Mouse (Mus musculus): ENCODE measurements around the gene Iqce. TPM values are rescaled to one million over a fixed set of nuclear protein-coding genes. Genes with fewer than 3 reads are reported as not detected.

The Iqce gene
- polyA plus RNA-seq, 1 experiment: 8.5 TPM

DNA sequence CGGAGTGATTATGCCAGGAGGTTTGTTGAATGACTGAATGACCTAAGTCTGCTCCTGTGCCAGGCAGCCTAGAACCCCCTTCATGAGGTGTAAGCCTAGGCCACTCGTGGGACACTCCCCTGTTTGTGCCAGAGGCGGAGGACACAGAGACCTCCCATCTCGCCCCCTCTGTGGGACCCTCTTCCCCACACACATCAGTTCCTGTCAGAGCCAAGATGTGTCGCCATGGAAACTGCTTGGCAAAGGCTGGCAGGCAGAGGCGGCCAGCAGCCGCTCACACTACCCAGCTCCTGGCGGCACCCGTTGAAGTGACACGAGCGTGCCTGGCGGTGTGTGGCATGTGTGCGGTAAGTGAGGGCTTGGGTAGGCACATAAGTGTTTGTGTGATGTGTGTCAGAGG lies 21.6 kb upstream of the Iqce start, which contains the start of gene Amz1:
Amz1 (plus strand) TSS at position 306 of the 400 bp plus-strand sequence.
- TF ChIP-seq GATA1 (IDR thresholded peaks at IDR 0.05; ENCODE audit: low read length): no peak

GRCm38 (mm10) chr5:140722121-140722520 lies 19.9 kb upstream of the Iqce start:
- TF ChIP-seq GATA1 (IDR thresholded peaks at IDR 0.05; ENCODE audit: low read length): no peak

- TF ChIP-seq GATA1 (IDR thresholded peaks at IDR 0.05; ENCODE audit: low read length): no peak
Measured at GRCm38 (mm10) chr5:140720773-140721172, 18.6 kb upstream of the Iqce start.

DNA sequence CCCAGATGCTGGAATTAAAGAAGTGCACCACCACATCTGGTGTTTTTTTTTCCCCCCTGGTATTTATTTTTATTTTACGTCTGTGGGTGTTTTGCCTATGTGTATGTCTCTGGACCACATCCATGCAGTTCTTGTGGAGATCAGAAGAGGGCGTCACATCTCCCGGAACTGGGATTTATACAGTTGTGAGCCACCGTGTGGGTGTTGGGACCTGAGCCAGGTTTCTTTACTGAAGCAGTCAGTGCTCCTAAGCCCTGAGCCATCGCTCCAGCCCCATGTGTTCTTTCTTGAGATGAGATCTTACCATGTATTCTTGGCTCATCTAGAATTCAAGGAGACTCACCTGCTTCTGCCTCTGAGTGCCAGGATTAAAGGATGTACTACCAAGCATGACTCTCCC lies 8.9 kb upstream of the Iqce start:
- TF ChIP-seq GATA1 (IDR thresholded peaks at IDR 0.05; ENCODE audit: low read length): no peak

DNA sequence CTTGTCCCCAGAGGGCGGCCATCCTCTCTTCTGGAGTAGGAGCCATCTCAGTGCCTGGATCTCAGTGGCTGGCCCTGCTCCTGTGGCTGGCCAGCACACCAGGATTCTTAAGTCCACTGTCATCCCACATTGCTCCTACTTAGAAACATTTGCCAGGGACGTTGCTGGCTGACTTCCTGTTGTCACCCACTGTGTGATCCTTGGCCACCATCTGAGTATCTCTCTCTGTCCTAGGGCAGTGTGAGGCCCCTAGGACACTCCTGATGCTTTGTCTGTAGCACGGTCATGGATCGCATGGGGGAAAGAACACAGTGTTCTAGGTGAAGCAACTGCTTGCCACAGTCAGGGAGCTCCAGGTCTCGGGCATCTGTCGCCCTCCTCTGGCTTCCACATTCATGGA lies 8.1 kb upstream of the Iqce start:
- TF ChIP-seq GATA1 (IDR thresholded peaks at IDR 0.05; ENCODE audit: low read length): no peak

DNA sequence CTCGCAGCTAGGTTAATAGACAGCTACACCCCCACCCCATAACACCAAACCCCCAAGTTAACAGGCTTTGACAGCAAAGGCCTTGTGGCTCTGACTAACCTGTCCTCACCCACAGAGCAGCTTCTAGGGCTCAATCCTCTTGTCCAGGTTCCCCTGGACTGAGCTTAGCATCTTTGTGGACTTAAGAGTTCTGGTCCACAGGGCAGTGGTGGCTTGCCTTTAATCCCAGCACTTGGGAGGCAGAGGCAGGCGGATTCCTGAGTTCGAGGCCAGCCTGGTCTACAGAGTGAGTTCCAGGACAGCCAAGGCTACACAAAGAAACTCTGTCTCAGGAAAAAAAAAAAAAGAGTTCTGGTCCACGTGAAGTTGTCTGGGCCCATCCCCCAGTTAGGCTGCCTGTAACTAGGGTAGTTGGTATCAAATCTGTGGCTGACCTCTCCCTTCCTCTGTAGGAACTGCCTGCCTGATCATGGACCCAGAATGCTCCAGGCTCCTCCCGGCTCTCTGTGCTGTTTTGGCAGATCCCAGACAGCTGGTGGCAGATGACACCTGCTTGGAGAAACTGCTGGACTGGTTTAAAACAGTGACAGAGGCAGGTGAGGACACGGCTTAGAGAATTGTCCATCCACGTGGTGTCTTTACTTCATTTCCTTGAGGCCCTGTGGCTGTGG lies 3.5 kb upstream of the Iqce start:
- TF ChIP-seq GATA1 (IDR thresholded peaks at IDR 0.05; ENCODE audit: low read length): no peak

- TF ChIP-seq GATA1 (IDR thresholded peaks at IDR 0.05; ENCODE audit: low read length): no peak
Measured at GRCm38 (mm10) chr5:140704378-140705251, 2.4 kb upstream of the Iqce start, which contains the start of gene Brat1. TSS of gene Brat1 (plus strand) at chr5:140705011.

- no peak for TF ChIP-seq GATA1 (IDR thresholded peaks at IDR 0.05; ENCODE audit: low read length)
Measured at GRCm38 (mm10) chr5:140703480-140704377, 1.6 kb upstream of the Iqce start.

DNA sequence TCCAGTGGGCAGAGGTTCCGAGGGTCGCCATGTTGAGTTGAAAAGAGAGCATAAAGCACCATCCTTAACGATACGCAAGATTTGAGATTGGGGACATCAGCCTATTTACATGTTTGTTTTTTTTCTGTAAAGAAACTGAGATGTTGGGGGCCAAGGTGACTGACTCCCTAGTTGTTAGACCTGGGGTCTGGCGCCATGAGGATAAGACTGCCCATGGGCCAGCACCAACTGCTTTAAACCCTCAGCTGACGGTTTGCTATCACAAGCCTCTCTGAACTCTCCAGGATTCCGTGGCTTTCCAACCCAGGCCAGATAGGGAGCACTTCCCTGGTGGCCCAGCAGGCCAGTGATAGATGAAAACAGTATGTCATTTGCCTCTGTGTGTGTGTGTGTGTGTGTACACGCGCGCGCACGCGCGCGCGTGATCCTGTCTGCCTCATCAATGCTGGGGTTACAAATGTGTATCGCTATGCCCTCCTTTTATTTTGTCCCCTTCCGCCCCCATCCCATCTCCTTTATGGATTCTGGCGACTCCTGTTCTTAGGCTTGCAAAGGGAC lies 519 bp upstream of the Iqce start:
- no peak for TF ChIP-seq GATA1 (IDR thresholded peaks at IDR 0.05; ENCODE audit: low read length)

DNA sequence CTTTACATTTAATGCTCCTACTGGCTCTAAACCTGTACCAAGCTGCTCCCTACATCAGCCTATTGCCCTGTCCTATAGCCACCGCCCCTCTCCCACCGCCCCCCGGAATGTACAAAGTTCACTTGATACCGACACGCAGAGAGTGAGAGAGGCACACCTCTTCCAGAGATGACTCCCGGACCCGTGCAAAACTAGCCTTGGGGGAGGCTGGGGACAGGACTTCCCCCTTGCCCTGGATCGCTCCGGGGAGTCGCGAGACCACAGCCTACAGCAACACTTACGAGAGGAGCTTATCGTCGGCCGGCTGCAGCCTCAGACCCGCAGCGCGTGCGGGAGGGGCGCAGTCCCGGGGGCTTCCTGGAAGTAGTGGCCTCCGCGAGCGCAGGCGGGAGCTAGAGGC lies 517 bp downstream of the Iqce start:
- TF ChIP-seq GATA1 (IDR thresholded peaks at IDR 0.05; ENCODE audit: low read length): no peak

DNA sequence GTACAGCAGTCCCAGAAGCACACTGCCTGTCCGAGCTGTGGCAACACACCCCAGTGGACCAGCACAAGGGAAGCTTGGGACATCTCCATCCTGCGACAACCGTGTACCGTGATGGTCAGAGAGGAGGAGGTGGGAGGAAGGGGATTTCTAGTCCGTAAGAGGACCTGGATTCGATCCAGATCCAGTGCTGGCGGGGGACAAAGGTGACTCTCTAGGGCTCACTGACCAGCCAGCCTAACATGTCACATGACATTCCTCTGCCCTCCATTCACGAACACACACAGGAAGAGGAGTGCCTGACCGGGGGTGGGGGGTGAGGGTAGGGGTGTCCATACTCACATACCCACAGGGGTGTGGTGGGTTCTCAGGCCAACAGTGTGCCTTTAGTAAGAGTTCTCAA lies 2.4 kb downstream of the Iqce start:
- no peak for TF ChIP-seq GATA1 (IDR thresholded peaks at IDR 0.05; ENCODE audit: low read length)

DNA sequence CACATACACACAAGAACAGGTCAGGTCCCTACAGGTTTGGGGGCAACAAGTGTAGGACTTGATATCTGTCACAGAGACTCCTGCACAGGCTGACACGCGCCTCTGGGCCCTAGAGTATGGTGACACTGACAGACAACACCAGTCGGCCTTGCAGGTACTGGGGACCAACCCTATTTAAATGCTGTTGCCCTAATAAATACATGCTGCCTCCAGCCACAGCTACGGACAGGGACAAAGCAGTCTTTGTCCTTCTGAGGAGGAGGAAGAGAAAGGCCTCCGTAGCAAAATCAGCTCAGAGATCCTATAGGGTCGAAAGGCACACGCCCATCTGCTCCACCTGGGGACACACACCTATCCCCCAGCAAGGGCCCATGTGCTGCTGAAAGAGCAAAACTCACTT lies 6.2 kb downstream of the Iqce start:
- TF ChIP-seq GATA1 (IDR thresholded peaks at IDR 0.05; ENCODE audit: low read length): no peak

DNA sequence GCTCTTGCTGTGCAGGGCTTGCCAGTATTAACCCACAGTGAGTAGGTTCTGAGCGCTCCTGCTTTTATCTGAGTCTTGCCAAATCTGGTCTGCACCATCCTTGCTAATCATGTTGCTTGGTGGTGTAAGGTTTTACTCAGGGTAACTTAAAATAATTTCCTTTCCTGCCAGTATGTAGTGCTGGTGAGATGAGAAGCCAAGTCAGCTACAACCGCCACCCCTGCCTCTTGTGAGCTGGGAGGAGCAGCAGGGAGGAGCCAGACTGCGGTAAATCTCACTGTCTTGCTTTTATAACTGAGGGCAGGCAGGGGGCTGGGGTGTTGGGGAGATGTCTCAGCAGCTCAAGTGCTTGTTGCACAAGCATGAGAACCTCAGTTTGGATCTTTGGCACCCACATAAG lies 13.7 kb downstream of the Iqce start:
- no peak for TF ChIP-seq GATA1 (IDR thresholded peaks at IDR 0.05; ENCODE audit: low read length)

DNA sequence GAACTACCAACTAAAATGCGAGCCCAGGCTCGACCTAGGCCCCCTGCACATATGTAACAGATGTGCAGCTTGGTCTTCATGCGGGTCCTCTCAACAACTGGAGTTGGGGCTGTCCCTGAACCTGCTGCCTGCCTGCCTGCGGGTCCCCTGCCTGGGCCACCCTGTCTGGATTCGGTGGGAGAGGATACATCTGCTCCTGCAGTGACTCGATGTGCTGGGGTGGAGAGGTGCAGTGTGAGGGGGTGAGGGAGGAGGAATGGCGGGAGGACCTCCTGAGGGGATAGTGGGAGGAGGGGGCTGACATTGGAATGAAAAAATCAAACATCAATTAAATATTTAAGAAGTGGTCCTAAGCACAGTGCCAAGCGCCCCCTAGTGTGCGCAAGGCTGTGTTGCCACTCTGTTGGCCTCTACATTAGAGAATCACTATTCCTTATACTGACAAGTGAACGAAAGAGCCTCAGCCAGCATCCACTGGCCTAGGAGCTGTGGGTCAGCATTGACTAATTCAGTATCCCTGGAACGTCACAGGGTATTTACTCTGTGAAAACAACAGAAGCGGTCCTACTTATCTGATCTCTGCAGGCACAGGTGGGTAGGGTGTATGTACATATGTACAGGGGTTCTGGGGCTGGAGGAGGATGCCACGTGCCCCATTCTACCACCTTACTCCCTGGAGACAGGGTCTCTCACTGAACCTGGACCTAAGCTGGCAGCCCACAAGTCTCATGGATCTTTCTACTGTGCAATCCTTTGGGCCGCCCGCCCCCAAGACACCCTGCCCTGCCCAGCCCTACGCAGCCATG lies 17.6 kb downstream of the Iqce start:
- no peak for TF ChIP-seq GATA1 (IDR thresholded peaks at IDR 0.05; ENCODE audit: low read length)

DNA sequence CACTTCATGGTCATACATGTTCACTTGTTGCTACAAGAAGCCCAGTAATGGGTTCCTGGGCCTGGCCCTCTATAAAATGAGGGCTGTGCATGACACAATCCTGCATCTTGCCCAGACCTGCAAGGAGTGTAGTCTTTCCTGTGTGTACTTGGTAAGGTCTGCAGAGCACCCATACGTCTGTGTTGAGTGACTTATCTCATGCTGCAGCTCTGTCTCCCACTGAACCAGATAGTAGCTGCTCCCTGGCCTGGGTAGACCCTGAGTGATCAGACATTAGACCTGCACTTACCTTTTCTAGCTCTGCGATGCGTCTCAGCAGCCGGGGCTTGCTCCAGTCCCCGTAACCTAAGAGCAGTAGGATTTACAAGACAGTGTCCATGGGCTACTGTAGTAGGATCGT lies 20.1 kb downstream of the Iqce start:
- no peak for TF ChIP-seq GATA1 (IDR thresholded peaks at IDR 0.05; ENCODE audit: low read length)
